Mouse (Mus musculus) heart, adult 11 months (tissue): ENCODE results near the gene Thap8.
"Not testable (repeated sequence)": the region's sequence is repeated elsewhere in the genome, so short reads cannot be mapped to it uniquely, and the experiment has no call there.

ENCODE experiments used
- DNase-seq: peaks from one replicate; pipeline ENCODE4 v3.0.0; 2022

Thap8 gene

GRCm38 (mm10) chr7:30279951-30280669 is at the start of gene Thap8, which contains the start of gene Wdr62:
Gene Thap8, plus strand, starts transcription at chr7:30280094.
Gene Wdr62, minus strand, starts transcription at chr7:30280419.
- peak; percentile 99 for DNase-seq

- no peak for DNase-seq
Measured at GRCm38 (mm10) chr7:30231328-30231668, 48.6 kb upstream of the Thap8 start.

GRCm38 (mm10) chr7:30231669-30232454 is 48.0 kb upstream of the Thap8 start, which contains the start of the genes Polr2i and Tbcb:
Gene Polr2i, plus strand, starts transcription at chr7:30231948.
Gene Tbcb, minus strand, starts transcription at chr7:30232272.
- peak; percentile 100 for DNase-seq

- peak; percentile 96 for DNase-seq
Measured at GRCm38 (mm10) chr7:30232631-30233148, 47.2 kb upstream of the Thap8 start.

GRCm38 (mm10) chr7:30233387-30233786 is 46.5 kb upstream of the Thap8 start:
- DNase-seq: peak; percentile 90

GRCm38 (mm10) chr7:30234276-30234858 is 45.5 kb upstream of the Thap8 start:
- DNase-seq: peak; percentile 92

- DNase-seq: peak; percentile 91
Measured at GRCm38 (mm10) chr7:30235091-30235490, 44.8 kb upstream of the Thap8 start.

- peak; percentile 80 for DNase-seq
Measured at GRCm38 (mm10) chr7:30235625-30236024, 44.3 kb upstream of the Thap8 start, which contains the start of gene Ovol3. Gene Ovol3, minus strand, starts transcription at chr7:30235725.

GRCm38 (mm10) chr7:30237374-30237773 is 42.5 kb upstream of the Thap8 start:
- DNase-seq: not testable (repeated sequence)

- peak; percentile 94 for DNase-seq
Measured at GRCm38 (mm10) chr7:30251956-30252954, 27.6 kb upstream of the Thap8 start.

GRCm38 (mm10) chr7:30265041-30265440 is 14.9 kb upstream of the Thap8 start:
- DNase-seq: peak; percentile 86

GRCm38 (mm10) chr7:30265531-30265930 is 14.4 kb upstream of the Thap8 start:
- DNase-seq: no peak

GRCm38 (mm10) chr7:30265935-30266334 is 14.0 kb upstream of the Thap8 start:
- DNase-seq: no peak

- DNase-seq: peak; percentile 63
Measured at GRCm38 (mm10) chr7:30266780-30267179, 13.1 kb upstream of the Thap8 start.

GRCm38 (mm10) chr7:30269641-30270040 is 10.3 kb upstream of the Thap8 start:
- no peak for DNase-seq

- DNase-seq: no peak
Measured at GRCm38 (mm10) chr7:30274383-30274782, 5.5 kb upstream of the Thap8 start.

GRCm38 (mm10) chr7:30278911-30279310 is 983 bp upstream of the Thap8 start:
- DNase-seq: peak; percentile 83

GRCm38 (mm10) chr7:30279536-30279935 is 358 bp upstream of the Thap8 start:
- no peak for DNase-seq

- peak; percentile 100 for DNase-seq
Measured at GRCm38 (mm10) chr7:30280670-30281138, 810 bp downstream of the Thap8 start.

GRCm38 (mm10) chr7:30281522-30281921 is 1.6 kb downstream of the Thap8 start:
- peak; percentile 88 for DNase-seq

GRCm38 (mm10) chr7:30282740-30283139 is 2.8 kb downstream of the Thap8 start:
- DNase-seq: peak; percentile 94
